Mouse (Mus musculus): ENCODE measurements at regions not wholly inside any gene's neighbourhood (a gene's known extent, or its start where the extent isn't known, plus 50 kb on each side); places are given as distances from the start of the nearest gene placed in this dataset.

DNA sequence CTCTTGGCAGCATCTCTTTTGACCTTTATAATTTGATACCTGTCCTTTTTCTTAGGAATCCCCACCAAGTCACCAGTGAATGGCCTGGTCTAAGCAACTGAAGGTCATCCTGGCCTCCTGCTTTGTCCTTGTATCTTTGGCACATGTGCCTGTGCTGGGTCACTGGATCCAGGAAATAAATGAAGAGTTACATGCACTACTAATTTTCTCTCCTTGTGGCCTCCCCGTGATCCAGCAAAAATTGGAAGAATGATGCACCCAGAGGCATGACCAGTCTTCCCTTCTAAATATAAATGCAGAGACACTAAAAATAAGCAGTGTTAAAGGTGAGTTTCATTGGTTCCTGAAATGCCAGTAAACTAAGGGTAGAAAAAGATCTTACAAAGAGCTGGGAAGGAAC, 141.4 kb upstream of the Nampt start:
- H3K4me1 ChIP-seq (ENCODE audit: control insufficient read depth, insufficient read depth, low read length) = no peaks in the 10 kb centered on the region
- no peak overlapping the region for H3K4me3 ChIP-seq (ENCODE audit: insufficient read depth, low read length)
- TF ChIP-seq CTCF (IDR thresholded peaks at IDR 0.05; ENCODE audit: borderline replicate concordance, insufficient read depth, low read length) = no peak
- H3K27ac ChIP-seq (ENCODE audit: insufficient read depth, low read length) = no peak overlapping the region

DNA sequence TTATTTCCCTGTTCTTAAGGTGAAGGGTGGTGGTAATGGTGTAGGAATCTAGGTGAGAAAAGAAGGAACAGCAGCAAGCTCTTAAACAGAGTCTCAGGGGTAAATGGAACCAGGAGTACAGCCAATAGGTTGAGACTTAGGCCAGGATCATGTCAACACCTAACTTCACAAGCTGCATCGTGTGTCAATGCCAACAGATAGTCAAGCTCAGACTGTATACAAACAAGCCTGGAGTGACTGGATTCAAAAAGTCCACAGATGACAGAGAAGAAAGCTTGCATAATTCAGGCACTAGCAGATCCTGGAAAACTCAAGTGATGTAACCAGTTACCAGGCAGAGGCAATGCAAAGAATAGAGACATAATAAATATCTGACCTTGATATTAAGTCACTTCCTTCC, 140.6 kb upstream of the Nampt start:
- no peak for TF ChIP-seq CTCF (IDR thresholded peaks at IDR 0.05; ENCODE audit: borderline replicate concordance, insufficient read depth, low read length)
- no peak for TF ChIP-seq POLR2A (IDR thresholded peaks at IDR 0.05; ENCODE audit: low read depth, low read length)
- Histone ChIP-seq H3K4me1 (ENCODE audit: control insufficient read depth, insufficient read depth, low read length) (no peaks in the 10 kb centered on the region), H3K27ac (ENCODE audit: insufficient read depth, low read length) (no peak overlapping the region), H3K4me3 (ENCODE audit: insufficient read depth, low read length) (no peak overlapping the region)

- Histone ChIP-seq H3K4me1 (ENCODE audit: control insufficient read depth, insufficient read depth, low read length) (no peaks in the 10 kb centered on the region), H3K4me3 (ENCODE audit: insufficient read depth, low read length) (no peak overlapping the region), H3K27ac (ENCODE audit: insufficient read depth, low read length) (no peak overlapping the region)
- no peak for TF ChIP-seq POLR2A (IDR thresholded peaks at IDR 0.05; ENCODE audit: low read depth, low read length)
- no peak for TF ChIP-seq CTCF (IDR thresholded peaks at IDR 0.05; ENCODE audit: borderline replicate concordance, insufficient read depth, low read length)
Observed at GRCm38 (mm10) chr12:32681910-32682309, 137.4 kb upstream of the Nampt start.

- no peak for TF ChIP-seq POLR2A (IDR thresholded peaks at IDR 0.05; ENCODE audit: low read depth, low read length)
- TF ChIP-seq CTCF (IDR thresholded peaks at IDR 0.05; ENCODE audit: borderline replicate concordance, insufficient read depth, low read length) = no peak
- Histone ChIP-seq H3K4me3 (ENCODE audit: insufficient read depth, low read length) (no peak overlapping the region), H3K4me1 (ENCODE audit: control insufficient read depth, insufficient read depth, low read length) (no peaks in the 10 kb centered on the region), H3K27ac (ENCODE audit: insufficient read depth, low read length) (no peak overlapping the region)
Observed at GRCm38 (mm10) chr12:32683375-32683774, 136.0 kb upstream of the Nampt start.

GRCm38 (mm10) chr12:32685788-32686385, 133.5 kb upstream of the Nampt start:
- Histone ChIP-seq H3K4me1 (ENCODE audit: control insufficient read depth, insufficient read depth, low read length) (no peaks in the 10 kb centered on the region), H3K27ac (ENCODE audit: insufficient read depth, low read length) (no peak overlapping the region), H3K4me3 (ENCODE audit: insufficient read depth, low read length) (no peak overlapping the region)
- no peak for TF ChIP-seq POLR2A (IDR thresholded peaks at IDR 0.05; ENCODE audit: low read depth, low read length)
- no peak for TF ChIP-seq CTCF (IDR thresholded peaks at IDR 0.05; ENCODE audit: borderline replicate concordance, insufficient read depth, low read length)

DNA sequence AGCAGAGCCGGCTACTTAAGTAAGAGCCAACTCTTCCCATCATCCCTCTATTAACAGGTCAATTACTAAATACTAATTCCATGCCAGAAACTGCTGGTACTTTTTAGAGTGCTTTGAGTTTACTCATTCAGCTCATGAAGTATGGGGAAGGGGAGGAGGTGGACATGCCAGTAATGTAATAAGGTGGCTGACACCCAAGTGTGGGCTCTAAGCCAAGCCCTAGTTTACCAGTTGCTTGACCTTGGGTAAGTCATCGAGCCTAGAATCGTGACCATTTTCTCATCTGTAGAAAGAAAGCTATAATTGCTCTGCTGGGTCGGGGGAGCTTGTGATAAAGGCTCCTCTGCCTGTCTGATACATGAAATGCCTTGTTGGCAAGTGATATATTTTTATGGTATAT, 130.0 kb upstream of the Nampt start:
- Histone ChIP-seq H3K27ac (ENCODE audit: insufficient read depth, low read length) (no peak overlapping the region), H3K4me3 (ENCODE audit: insufficient read depth, low read length) (no peak overlapping the region), H3K4me1 (ENCODE audit: control insufficient read depth, insufficient read depth, low read length) (no peaks in the 10 kb centered on the region)
- TF ChIP-seq CTCF (IDR thresholded peaks at IDR 0.05; ENCODE audit: borderline replicate concordance, insufficient read depth, low read length) = no peak
- TF ChIP-seq POLR2A (IDR thresholded peaks at IDR 0.05; ENCODE audit: low read depth, low read length) = no peak

- Histone ChIP-seq H3K4me1 (ENCODE audit: control insufficient read depth, insufficient read depth, low read length) (no peaks in the 10 kb centered on the region), H3K27ac (ENCODE audit: insufficient read depth, low read length) (no peak overlapping the region), H3K4me3 (ENCODE audit: insufficient read depth, low read length) (no peak overlapping the region)
- TF ChIP-seq POLR2A (IDR thresholded peaks at IDR 0.05; ENCODE audit: low read depth, low read length) (no peak), CTCF (IDR thresholded peaks at IDR 0.05; ENCODE audit: borderline replicate concordance, insufficient read depth, low read length) (no peak)
Observed at GRCm38 (mm10) chr12:32690096-32690495, 129.2 kb upstream of the Nampt start.

GRCm38 (mm10) chr12:32692081-32692819, 127.1 kb upstream of the Nampt start:
- Histone ChIP-seq H3K4me1 (ENCODE audit: control insufficient read depth, insufficient read depth, low read length) (no peaks in the 10 kb centered on the region), H3K4me3 (ENCODE audit: insufficient read depth, low read length) (no peak overlapping the region), H3K27ac (ENCODE audit: insufficient read depth, low read length) (no peak overlapping the region)
- TF ChIP-seq POLR2A (IDR thresholded peaks at IDR 0.05; ENCODE audit: low read depth, low read length) (no peak), CTCF (IDR thresholded peaks at IDR 0.05; ENCODE audit: borderline replicate concordance, insufficient read depth, low read length) (no peak)

DNA sequence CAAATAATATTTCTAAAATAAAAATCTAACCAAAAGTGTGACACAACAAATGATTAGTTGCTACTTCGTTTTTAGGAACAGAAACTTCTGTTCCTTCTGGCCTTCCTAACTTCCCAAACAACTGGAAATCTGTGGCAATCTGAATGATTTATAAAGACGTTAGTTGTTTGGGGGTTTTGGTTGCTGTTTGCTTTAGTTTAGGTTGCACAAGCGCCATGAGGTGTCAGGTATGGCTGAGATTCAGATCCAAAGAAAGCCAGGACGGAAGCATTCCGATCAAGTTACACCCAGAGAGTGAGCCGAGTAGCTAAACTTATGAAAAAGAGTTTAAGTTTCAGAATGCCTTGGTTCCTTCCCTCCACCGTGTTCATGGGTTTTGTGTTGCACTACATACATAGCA, 126.4 kb upstream of the Nampt start:
- Histone ChIP-seq H3K4me3 (ENCODE audit: insufficient read depth, low read length) (no peak overlapping the region), H3K27ac (ENCODE audit: insufficient read depth, low read length) (no peak overlapping the region), H3K4me1 (ENCODE audit: control insufficient read depth, insufficient read depth, low read length) (no peaks in the 10 kb centered on the region)
- no peak for TF ChIP-seq POLR2A (IDR thresholded peaks at IDR 0.05; ENCODE audit: low read depth, low read length)
- TF ChIP-seq CTCF (IDR thresholded peaks at IDR 0.05; ENCODE audit: borderline replicate concordance, insufficient read depth, low read length) = no peak

DNA sequence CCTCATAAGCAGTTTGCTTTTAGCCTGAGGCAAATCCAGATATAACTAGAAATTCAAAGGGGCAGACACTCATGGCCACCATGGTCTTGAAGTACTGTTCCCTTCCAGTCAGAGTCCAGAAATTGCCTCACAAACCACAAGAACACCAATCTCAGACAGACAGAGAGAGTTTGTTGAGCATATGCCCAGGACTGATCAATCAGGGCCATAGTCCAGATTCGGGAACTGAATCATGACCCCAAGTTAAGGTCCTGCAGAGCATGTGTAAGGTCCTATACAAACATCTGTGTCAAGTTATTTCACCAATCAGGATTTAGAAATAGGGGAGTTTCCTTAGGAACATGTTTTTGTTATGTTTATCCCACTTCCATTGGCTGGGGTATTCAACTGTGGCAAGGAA, 125.7 kb upstream of the Nampt start:
- TF ChIP-seq CTCF (IDR thresholded peaks at IDR 0.05; ENCODE audit: borderline replicate concordance, insufficient read depth, low read length) = no peak
- TF ChIP-seq POLR2A (IDR thresholded peaks at IDR 0.05; ENCODE audit: low read depth, low read length) = no peak
- no peaks in the 10 kb centered on the region for H3K4me1 ChIP-seq (ENCODE audit: control insufficient read depth, insufficient read depth, low read length)
- no peak overlapping the region for H3K27ac ChIP-seq (ENCODE audit: insufficient read depth, low read length)
- H3K4me3 ChIP-seq (ENCODE audit: insufficient read depth, low read length) = no peak overlapping the region
